Mouse (Mus musculus): Measurements from ENCODE around the gene 2010111I01Rik. TPM values are rescaled to one million over a fixed set of nuclear protein-coding genes. Genes with fewer than 3 reads are reported as not detected.

The 2010111I01Rik gene
- total RNA-seq, 2 experiments from 2014 or later, result 70.2 to 83.1 TPM

GRCm38 (mm10) chr13:63278796-63279475 lies 314.2 kb downstream of the 2010111I01Rik start:
- peak in 1 of 2 experiments; percentile 42 for DNase-seq (ENCODE audit: low spot score in 2 of 2)

DNA sequence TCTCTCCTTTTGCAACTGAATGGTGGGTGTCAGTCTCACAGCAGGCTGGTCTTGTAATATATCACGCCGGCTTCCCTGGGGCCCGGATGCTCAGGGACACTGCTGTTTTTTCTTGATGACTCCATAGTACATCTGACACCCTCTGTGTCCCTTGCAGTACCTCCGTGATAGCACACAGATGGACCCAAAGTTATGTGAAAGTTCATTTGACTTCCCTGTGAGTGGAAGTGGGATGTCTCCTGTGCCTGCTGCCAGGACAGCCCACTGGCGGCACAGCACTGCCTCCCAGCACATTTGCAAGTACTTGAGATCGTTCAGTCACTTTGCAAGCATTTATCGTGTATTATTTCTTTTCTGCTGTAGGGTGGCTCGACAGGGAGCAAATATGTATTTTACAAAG lies 315.1 kb downstream of the 2010111I01Rik start:
- no peak for DNase-seq (ENCODE audit: low spot score in 2 of 2)

- no peak for DNase-seq (ENCODE audit: low spot score in 2 of 2)
These were observed 315.7 kb downstream of the 2010111I01Rik start for GRCm38 (mm10) chr13:63280344-63280743.

DNA sequence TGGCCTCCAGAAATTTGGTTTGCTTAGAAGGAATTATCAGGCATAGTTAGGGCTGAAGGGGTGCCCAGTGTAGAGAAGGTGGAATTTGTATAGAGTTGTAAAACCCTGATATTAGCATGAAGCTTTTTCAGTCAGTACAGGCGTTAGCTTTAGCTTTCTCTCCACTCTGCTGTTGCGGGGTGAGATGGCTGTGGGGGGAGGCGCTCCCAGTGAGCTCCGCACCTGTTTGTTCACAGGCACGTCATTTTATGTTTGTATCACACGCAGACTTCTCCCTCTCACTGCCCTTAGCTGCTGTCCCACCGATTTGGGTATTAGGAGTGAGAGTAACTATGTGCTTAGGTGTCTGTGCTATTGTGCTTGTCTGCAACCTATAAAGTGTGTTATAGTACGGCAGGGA lies 316.5 kb downstream of the 2010111I01Rik start:
- no peak for DNase-seq (ENCODE audit: low spot score in 2 of 2)

GRCm38 (mm10) chr13:63283236-63283635 lies 318.5 kb downstream of the 2010111I01Rik start:
- DNase-seq (ENCODE audit: low spot score in 2 of 2), result no peak

DNA sequence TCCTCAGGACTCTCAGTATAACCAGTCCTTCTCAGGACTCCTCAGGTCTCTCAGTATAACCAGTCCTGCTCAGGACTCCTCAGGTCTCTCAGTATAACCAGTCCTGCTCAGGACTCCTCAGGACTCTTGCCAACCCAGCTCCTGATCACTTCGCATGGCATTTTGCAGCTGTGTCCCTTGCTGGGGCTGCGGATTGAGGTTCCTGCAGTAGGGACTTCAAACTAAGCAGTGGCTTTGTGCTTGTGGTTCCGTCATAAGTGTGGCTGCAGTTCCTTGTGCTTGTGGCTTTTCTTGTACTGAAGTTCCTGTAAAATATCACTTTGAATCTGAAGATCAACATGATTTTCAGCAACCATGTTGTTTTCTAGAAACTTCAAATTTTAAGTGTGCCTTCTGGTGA lies 320.1 kb downstream of the 2010111I01Rik start:
- DNase-seq (ENCODE audit: low spot score in 2 of 2), result no peak

- DNase-seq (ENCODE audit: low spot score in 2 of 2), result peak in 1 of 2 experiments; percentile 48
These were observed 321.9 kb downstream of the 2010111I01Rik start for GRCm38 (mm10) chr13:63286483-63287102.

GRCm38 (mm10) chr13:63289152-63289551 lies 324.5 kb downstream of the 2010111I01Rik start:
- DNase-seq (ENCODE audit: low spot score in 2 of 2), result peak in 1 of 2 experiments; percentile 30

- no peak for DNase-seq (ENCODE audit: low spot score in 2 of 2)
These were observed 325.0 kb downstream of the 2010111I01Rik start for GRCm38 (mm10) chr13:63289687-63290086.

DNA sequence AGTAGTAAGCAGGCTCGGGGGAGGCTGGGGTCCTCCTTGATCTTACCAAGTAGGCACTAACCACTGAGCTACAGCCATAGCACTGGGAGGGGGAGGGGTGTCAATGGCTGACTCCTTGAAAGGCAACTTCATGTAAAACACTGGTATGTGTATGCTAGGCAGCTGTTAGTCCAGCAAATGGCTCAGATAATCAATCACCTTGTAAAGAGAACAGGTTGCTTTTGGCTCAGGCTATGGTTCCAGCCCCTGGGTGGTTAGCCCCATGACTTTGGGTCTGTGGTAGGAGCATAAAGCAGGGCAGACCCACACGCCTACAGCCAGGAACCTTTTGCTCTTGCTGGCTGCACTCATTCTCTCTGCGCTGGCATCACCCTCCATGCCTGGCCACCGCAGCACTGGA lies 325.4 kb downstream of the 2010111I01Rik start:
- DNase-seq (ENCODE audit: low spot score in 2 of 2), result no peak

DNA sequence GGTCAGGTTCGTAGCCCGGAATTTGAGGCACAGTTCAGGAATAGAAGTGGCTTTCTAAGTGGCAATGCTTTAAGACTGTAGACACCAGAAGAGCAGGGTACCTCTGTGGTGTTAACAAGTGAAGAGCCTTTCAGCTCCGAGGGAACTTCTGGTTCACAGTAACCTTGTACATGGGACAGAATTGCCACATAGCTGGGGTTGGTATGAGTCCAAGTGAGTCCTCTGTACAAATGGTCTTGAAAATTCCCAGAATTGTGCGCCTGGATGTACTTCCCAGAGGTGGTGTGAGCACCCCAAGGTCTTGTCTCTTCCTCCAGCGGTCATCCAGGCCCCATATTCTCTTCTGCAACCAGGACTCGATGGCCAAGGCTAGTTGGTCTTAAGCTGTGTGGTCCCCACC lies 326.3 kb downstream of the 2010111I01Rik start:
- no peak for DNase-seq (ENCODE audit: low spot score in 2 of 2)

DNA sequence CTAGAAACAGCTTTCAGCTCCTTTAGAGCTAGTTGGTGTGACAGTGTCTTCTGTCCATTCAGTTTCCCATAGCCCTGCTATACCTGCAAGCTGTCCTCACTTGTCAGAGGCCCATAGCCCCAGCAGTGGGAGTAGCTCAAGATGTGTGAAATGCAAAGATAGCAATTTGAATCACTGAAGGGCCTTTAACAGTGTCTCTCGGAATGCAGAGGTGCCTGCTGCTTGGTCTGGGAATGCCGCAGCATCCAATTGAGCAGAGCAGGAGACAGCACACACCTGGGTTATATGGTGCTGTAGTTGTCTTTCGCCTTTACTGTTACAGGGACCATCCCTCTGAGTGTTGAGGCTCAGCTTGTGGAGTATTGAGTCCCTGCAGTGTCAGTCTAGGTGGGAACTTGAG lies 329.0 kb downstream of the 2010111I01Rik start:
- DNase-seq (ENCODE audit: low spot score in 2 of 2), result no peak

GRCm38 (mm10) chr13:63294359-63295193 lies 329.9 kb downstream of the 2010111I01Rik start:
- no peak for DNase-seq (ENCODE audit: low spot score in 2 of 2)

DNA sequence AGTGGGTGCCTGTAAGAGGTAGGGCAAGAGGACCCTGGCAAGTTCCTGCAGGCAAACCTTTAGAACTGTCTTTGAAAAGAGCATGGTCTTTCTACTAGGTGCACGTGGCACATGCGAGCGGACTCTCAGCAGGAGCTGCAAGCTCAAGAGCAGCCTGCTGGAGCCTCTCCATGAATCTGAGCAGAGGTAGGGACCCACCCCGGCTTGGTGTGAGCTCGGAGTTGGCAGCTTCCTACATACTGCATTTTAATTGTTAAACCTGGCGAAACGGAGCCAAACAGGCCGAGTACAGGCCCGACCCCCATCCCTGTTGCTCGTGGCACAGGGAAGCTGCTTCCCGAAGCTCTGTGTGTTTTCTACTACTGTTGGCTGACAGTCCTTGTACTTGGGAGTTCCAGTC lies 331.6 kb downstream of the 2010111I01Rik start:
- no peak for DNase-seq (ENCODE audit: low spot score in 2 of 2)

DNA sequence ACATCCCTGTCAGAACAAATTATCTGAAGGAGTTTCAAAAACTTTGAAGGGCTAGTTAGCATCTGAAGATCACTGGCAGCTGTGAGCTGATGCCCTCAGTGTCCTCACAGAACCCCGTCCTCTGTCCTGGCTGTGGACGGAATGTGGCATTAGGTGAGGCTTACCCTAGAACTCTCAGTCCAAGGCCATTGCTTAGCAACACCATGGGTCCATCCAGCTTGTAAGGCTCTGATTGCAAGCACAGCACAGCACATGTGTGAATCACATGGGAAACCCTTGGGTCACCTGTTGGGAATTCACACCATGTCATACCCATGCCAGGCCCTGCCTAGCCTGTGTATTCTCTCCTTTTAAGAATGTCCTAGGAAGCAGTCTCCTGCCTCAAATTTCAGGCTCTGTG lies 332.3 kb downstream of the 2010111I01Rik start:
- no peak for DNase-seq (ENCODE audit: low spot score in 2 of 2)

- no peak for DNase-seq (ENCODE audit: low spot score in 2 of 2)
These were observed 333.2 kb downstream of the 2010111I01Rik start for GRCm38 (mm10) chr13:63297933-63298332.

DNA sequence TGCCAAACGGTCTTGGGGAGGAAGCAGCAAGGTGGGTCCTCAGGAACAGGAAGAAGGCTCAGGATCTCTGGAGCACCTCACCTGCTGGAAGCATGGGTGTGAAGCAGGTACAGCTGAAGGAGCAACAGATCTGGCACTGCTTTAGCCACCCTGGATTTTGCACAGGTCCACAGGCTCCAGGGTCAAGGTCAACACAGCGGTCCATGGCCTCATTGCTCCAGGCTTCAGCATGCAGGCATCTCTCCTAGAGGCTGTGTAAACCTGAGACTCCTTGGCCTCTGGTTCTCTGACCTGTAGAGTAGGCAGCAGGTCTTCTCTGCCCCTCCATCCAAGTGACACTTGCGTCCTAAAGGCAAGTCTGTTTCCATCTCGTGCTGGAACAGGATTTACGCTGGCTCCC lies 334.2 kb downstream of the 2010111I01Rik start:
- DNase-seq (ENCODE audit: low spot score in 2 of 2), result no peak

GRCm38 (mm10) chr13:63300929-63301328 lies 336.2 kb downstream of the 2010111I01Rik start:
- DNase-seq (ENCODE audit: low spot score in 2 of 2), result no peak

DNA sequence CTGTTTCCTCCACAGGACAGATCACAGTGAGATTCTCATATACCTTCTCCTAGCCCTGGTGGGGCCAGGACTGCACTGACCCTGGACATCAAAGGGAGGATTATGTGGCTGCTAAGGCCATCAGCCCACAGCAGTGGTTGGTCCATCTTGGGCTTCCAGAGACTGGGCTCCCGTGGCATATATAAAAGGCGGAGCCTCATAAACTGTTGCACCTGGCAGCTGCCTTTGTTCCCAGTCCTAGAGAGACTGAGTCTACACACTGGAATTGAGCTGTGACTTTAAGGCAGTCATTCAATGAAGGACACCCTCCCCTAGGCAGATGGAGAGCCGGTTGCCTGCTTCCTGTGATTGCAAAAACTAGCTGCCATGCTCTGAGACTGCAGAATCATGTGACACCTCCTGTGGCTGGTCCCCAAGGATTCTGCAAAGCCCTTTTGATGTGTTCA lies 337.1 kb downstream of the 2010111I01Rik start:
- peak; percentile 56 to 62 for DNase-seq (ENCODE audit: low spot score in 2 of 2)

DNA sequence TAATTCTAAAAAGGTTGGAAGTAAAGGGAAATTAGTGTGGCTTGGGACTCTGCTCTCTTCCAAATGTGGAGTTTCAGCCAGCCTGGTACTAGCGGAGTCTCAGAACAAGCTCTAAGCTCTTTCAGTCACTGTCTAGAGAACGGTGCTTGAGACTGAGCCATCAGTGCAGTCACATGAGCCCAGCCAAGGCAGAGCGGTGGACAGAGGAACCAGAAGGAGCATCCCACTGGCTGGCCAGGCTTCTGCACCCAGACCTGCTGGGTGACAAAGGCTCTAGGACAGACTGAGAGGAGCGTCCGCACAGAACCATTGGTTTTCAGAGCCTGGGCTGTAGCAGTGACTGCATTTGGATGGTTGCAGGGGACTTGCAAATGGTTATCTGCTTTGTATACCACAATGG lies 337.7 kb downstream of the 2010111I01Rik start:
- no peak for DNase-seq (ENCODE audit: low spot score in 2 of 2)

DNA sequence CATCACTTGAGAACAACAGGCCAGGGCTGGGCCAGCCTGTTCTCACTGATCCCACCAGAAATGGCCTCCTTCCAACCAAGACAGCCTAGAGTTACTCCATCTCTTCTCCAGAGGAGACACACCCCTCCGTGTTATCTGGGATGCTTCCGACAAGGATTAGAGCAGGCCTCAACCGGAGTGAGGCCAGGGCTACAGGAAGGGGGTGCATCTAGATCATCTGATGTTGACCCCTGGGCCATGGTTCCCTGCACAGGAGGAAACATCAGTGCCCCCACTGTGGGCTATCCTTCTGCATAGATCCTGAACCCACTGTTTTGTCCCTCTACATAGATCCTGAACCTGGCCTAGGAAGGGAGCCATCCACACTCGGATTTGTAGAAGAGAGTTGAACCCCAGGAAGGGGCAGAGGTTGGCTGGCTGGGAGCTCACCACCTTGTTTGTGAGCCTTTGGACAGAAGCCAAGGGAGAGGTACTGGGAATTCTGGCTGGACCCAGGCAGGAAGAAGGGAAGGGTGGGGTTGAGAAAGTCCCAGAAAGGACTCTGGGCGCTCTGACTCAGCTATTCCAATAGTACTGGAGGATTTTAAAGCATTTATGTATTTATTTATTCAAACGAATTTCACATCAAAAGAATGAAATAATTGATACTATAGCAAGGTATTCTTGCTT lies 339.6 kb downstream of the 2010111I01Rik start:
- DNase-seq (ENCODE audit: low spot score in 2 of 2), result no peak
